Mouse (Mus musculus) kidney, adult 11 months (tissue): ENCODE data around the gene Gm3106.
"Not testable (repeated sequence)": the region's sequence is repeated elsewhere in the genome, so short reads cannot be mapped to it uniquely, and the experiment has no call there.

ENCODE experiments used
- DNase-seq: peaks from one replicate; pipeline ENCODE4 v3.0.0; 2022

The Gm3106 gene

GRCm38 (mm10) chr5:94217705-94218104 is at the start of gene Gm3106:
Gene Gm3106, plus strand, starts transcription at chr5:94218005.
- DNase-seq = not testable (repeated sequence)
